Mouse (Mus musculus) lung, embryonic 15.5 days (tissue): ENCODE measurements around the gene Tmprss6. TPM values are rescaled to one million over a fixed set of nuclear protein-coding genes. Genes with fewer than 3 reads are reported as not detected.

ENCODE experiments used
- polyA plus RNA-seq: library from polyadenylated mRNA; unstranded; fragments of >200 nt; fragmentation: Nextera tagmentation; extraction: Ambion mirVana; gene quantifications from 2 replicates; pipeline ENCODE4 v1.2.1, GENCODE M21; 2015

Gene Tmprss6
- polyA plus RNA-seq, 1 experiment from 2014 or later, result 0.06 TPM

Other genes starting within 250 kb of the Tmprss6 start
- gene Ncf4, start 223.8 kb downstream of the Tmprss6 start, polyA plus RNA-seq, result 5.3 and 5.9 TPM in 2 replicates
- gene Csf2rb2, start 162.9 kb downstream of the Tmprss6 start, polyA plus RNA-seq, result 0.22 and 0.47 TPM in 2 replicates
- gene Csf2rb, start 142.9 kb downstream of the Tmprss6 start, polyA plus RNA-seq, result 2.3 and 2.7 TPM in 2 replicates
- not detected in 2 replicates for gene Tex33, start 72.7 kb downstream of the Tmprss6 start, polyA plus RNA-seq
- 81.1 and 88.7 TPM in 2 replicates for gene Tst, start 62.7 kb downstream of the Tmprss6 start, polyA plus RNA-seq
- gene Mpst, start 62.2 kb downstream of the Tmprss6 start, polyA plus RNA-seq, result 3.3 and 4.1 TPM in 2 replicates
- gene Kctd17, start 40.1 kb downstream of the Tmprss6 start, polyA plus RNA-seq, result 46.9 and 49.5 TPM in 2 replicates
- 0.25 and 1.3 TPM in 2 replicates for gene Il2rb, start 26.6 kb upstream of the Tmprss6 start, polyA plus RNA-seq
- gene C1qtnf6, start 62.8 kb upstream of the Tmprss6 start, polyA plus RNA-seq, result 31.1 and 33.1 TPM in 2 replicates
- gene Sstr3, start 76.1 kb upstream of the Tmprss6 start, polyA plus RNA-seq, result 0.05 TPM in 1 of 2 replicates, not detected in the other
- 17.5 and 27.3 TPM in 2 replicates for gene Rac2, start 104.1 kb upstream of the Tmprss6 start, polyA plus RNA-seq
- 10.7 and 13.0 TPM in 2 replicates for gene Cyth4, start 128.4 kb upstream of the Tmprss6 start, polyA plus RNA-seq